Mouse (Mus musculus) midbrain, embryonic 15.5 days (tissue): ENCODE results near the gene Pibf1. TPM values are rescaled to one million over a fixed set of nuclear protein-coding genes. Genes with fewer than 3 reads are reported as not detected.

Source experiments
- ATAC-seq: fragments of 200-750 bp; cut with Nextera tagmentation; replicated peaks from 2 replicates; pipeline ENCODE4 v1.8.0; 2017; ENCODE audit warnings: moderate TSS enrichment
- H3K27ac ChIP-seq: fragments of 300-500 bp; sonication (generic); 2 replicates; pipeline ENCODE4 v1.5.1; 2015; ENCODE audit warnings: mild to moderate bottlenecking, inconsistent platforms
- H3K27me3 ChIP-seq: fragments of 300-500 bp; sonication (generic); replicated peaks from 2 replicates; pipeline ENCODE4 v1.6.1; 2015; ENCODE audit warnings: inconsistent platforms
- H3K36me3 ChIP-seq: fragments of 300-500 bp; sonication (generic); replicated peaks from 2 replicates; pipeline ENCODE4 v1.6.1; 2015; ENCODE audit warnings: inconsistent platforms
- H3K4me1 ChIP-seq: fragments of 300-500 bp; sonication (generic); 2 replicates; pipeline ENCODE4 v1.6.1; 2015; ENCODE audit warnings: inconsistent platforms
- H3K4me2 ChIP-seq: fragments of 300-500 bp; sonication (generic); 2 replicates; pipeline ENCODE4 v1.6.1; 2015; ENCODE audit warnings: inconsistent platforms, mild to moderate bottlenecking, moderate library complexity
- H3K4me3 ChIP-seq: fragments of 300-500 bp; sonication (generic); 2 replicates; pipeline ENCODE4 v1.5.1; 2015; ENCODE audit warnings: mild to moderate bottlenecking, inconsistent platforms
- H3K9ac ChIP-seq: fragments of 300-500 bp; sonication (generic); 2 replicates; pipeline ENCODE4 v1.6.1; 2015; ENCODE audit warnings: mild to moderate bottlenecking, inconsistent platforms
- H3K9me3 ChIP-seq: fragments of 300-500 bp; sonication (generic); 2 replicates; pipeline ENCODE4 v1.6.1; 2016; ENCODE audit warnings: inconsistent platforms
- WGBS: fragments of 180-500 bp; shearing (Covaris S2); methylation state at CpG from one replicate; pipeline ENCODE4 v1.1.7; 2015; ENCODE audit warnings: mixed read lengths; 5-methylcytosine and 5-hydroxymethylcytosine counted together
- polyA plus RNA-seq: library from polyadenylated mRNA; unstranded; fragments of >200 nt; fragmentation: Nextera tagmentation; extraction: Ambion mirVana; gene quantifications from 2 replicates; pipeline ENCODE4 v1.2.1, GENCODE M21; 2015

The Pibf1 gene
- polyA plus RNA-seq, 1 experiment from 2014 or later: 17.4 TPM

DNA sequence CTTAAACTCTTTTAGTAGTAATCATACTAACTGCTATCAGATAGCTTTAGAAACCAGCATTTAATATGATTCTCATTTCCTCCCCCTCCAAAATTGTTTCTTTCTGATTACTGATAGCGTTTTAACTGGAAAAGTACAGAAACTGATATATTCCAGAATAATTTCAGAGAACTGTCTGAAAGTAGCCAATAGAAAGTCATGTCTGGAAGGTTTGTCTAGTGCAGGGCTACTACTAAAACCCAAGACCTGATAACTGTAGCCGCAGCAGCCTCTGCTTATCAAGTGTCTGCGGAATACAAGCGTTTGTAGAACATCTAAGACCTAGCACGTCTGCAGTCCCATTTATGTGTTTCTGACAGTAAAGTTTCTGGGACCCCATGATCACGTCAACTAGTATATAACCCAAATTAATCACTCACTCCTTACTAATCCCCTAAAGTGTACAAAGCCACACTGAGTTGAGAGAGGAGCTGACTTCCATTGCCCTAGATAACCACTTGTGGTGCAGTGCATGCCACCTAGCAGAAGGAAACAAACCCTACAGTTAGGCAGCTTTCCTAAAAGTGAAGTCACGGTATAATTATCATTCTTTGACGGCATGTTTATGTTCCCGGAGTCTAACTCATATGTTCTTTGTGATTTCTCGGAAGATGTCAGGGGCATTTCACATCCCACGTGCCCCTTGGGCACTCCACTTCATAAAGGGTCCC is 130.0 kb downstream of the Pibf1 start:
- Histone ChIP-seq H3K9ac (no peak overlapping the region), H3K4me1 (no peaks in the 10 kb centered on the region), H3K4me2 (no peak overlapping the region), H3K27me3 (no peaks in the 10 kb centered on the region), H3K4me3 (no peak overlapping the region), H3K36me3 (no peaks in the 10 kb centered on the region), H3K27ac (no peak overlapping the region), H3K9me3 (no peaks in the 10 kb centered on the region)
- 90% methylated on average over 11 of the region's 11 CpGs for WGBS
- no peak for ATAC-seq

DNA sequence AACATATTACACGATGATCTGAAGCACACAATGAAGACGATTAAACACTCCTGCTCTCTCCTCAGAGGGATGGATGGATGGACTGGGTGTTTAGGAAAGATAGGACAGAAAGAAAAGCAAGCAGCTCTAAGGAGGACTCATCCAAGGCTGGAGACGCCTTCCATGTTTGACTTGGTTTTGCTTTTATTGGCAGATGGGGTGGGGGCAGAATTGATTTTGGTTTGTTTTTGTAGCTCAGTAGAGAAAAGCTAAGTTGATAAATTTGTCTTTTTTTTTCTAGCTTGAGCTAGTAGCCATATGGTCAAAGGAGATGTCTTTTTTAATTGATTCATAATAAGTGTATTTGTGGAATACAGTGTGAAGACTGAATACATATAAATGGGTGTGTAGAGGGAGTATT is 133.8 kb downstream of the Pibf1 start:
- H3K27me3 ChIP-seq: no peaks in the 10 kb centered on the region
- no peak overlapping the region for H3K4me2 ChIP-seq
- no peaks in the 10 kb centered on the region for H3K9me3 ChIP-seq
- no peak overlapping the region for H3K9ac ChIP-seq
- no peaks in the 10 kb centered on the region for H3K4me1 ChIP-seq
- H3K27ac ChIP-seq: no peak overlapping the region
- ATAC-seq: no peak
- 94% methylated on average over 3 of the region's 3 CpGs for WGBS
- H3K36me3 ChIP-seq: no peaks in the 10 kb centered on the region
- H3K4me3 ChIP-seq: no peak overlapping the region

DNA sequence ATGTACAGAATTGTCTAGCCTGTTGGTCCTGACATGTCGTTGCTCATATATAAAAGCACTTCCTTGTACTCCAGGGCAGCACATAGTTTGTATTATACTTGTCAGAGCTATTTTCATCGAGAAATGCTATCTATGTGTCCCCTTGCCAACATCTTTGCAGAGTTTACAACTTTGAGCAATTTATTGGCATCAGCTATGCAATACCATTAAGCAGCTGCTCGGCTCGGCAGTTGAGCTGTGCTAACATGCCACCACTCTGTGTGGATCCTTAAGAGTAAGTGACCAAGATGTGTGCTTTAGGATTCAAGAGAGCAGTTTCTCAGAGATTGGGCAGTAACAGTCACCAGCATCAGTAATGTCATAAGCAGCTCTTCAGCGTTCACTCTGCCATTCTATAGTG is 137.9 kb downstream of the Pibf1 start:
- no peaks in the 10 kb centered on the region for H3K9me3 ChIP-seq
- no peak overlapping the region for H3K4me3 ChIP-seq
- H3K27me3 ChIP-seq: no peaks in the 10 kb centered on the region
- H3K4me1 ChIP-seq: no peaks in the 10 kb centered on the region
- ATAC-seq: no peak
- no peak overlapping the region for H3K27ac ChIP-seq
- H3K9ac ChIP-seq: no peak overlapping the region
- H3K36me3 ChIP-seq: no peaks in the 10 kb centered on the region
- H3K4me2 ChIP-seq: no peak overlapping the region
- 85% methylated on average over 5 of the region's 5 CpGs for WGBS

DNA sequence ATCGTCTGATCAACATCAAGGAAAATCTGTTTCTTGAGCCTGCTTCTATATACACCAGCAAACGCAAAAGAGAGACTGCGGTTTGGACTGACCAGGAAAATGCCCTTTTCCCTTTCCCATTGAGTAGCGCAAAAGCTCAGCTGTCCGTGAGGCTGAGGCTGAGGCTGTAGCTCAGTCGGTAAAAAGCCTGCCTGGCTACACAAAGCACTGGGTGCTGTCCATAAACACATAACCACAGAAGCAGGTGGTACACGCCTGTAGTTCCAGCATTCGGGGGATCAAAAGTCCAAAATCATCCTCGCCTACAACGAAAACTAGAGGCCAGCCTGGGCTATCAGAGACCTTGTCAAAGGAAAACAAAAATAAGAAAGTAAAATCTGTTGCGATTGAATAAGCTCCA is 141.3 kb downstream of the Pibf1 start:
- WGBS: 76% methylated on average over 11 of the region's 11 CpGs
- H3K36me3 ChIP-seq: 0 out of 2 replicates have a peak, but pooled peaks cover 3% of the 10 kb centered on the region
- no peak overlapping the region for H3K4me2 ChIP-seq
- no peak for ATAC-seq
- H3K4me1 ChIP-seq: no peaks in the 10 kb centered on the region
- no peak overlapping the region for H3K9ac ChIP-seq
- H3K9me3 ChIP-seq: no peaks in the 10 kb centered on the region
- H3K4me3 ChIP-seq: no peak overlapping the region
- no peak overlapping the region for H3K27ac ChIP-seq
- no peaks in the 10 kb centered on the region for H3K27me3 ChIP-seq

DNA sequence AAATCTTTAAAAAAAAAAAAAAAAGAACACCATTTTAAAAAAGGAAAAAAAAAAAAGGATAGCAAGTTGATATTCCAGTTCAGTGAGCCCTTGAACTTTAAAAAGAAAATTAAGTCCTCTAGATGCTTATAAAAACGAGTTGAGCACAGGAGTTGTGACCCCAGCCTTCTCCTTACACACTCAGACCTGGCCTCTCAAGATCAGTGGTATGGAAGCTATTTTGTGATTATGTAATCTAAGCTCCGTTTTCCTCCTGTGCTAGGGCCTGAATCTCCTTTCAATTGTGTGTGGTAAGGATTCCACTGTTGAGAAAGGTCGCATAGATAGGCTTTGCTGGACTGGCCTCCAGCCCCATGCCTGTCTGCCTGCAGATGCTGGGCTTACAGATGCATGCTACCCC is 145.3 kb downstream of the Pibf1 start:
- H3K9me3 ChIP-seq: no peaks in the 10 kb centered on the region
- H3K4me2 ChIP-seq: no peak overlapping the region
- no peak for ATAC-seq
- WGBS: 78% methylated on average over 3 of the region's 3 CpGs
- H3K27me3 ChIP-seq: no peaks in the 10 kb centered on the region
- H3K4me3 ChIP-seq: no peak overlapping the region
- H3K27ac ChIP-seq: no peak overlapping the region
- H3K4me1 ChIP-seq: no peaks in the 10 kb centered on the region
- H3K36me3 ChIP-seq: 0 out of 2 replicates have a peak, but pooled peaks cover 3% of the 10 kb centered on the region
- no peak overlapping the region for H3K9ac ChIP-seq

DNA sequence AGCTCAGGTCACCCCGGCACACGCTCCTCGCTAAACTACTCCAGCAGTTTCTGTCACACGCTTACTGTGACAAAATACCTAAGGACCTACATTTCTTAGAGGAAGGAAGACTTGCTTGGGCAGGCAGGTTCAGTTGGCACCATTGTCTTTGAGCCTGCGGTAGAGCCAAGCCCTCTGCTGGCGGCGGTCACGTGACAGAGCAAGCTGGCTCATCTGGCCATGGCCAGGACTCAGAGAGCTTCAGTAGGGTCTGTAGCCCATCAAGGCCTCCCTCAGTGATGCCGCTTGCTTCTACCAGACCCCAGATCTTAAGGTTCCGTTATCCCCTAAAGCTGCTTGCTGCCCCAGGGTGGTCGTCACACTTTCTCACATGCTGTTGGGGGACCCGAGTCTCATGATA is 162.8 kb downstream of the Pibf1 start:
- Histone ChIP-seq H3K4me2 (no peak overlapping the region), H3K27ac (no peak overlapping the region), H3K36me3 (no peaks in the 10 kb centered on the region), H3K4me3 (no peak overlapping the region), H3K4me1 (no peaks in the 10 kb centered on the region), H3K27me3 (no peaks in the 10 kb centered on the region), H3K9ac (no peak overlapping the region), H3K9me3 (no peaks in the 10 kb centered on the region)
- 96% methylated on average over 12 of the region's 12 CpGs for WGBS
- no peak for ATAC-seq

DNA sequence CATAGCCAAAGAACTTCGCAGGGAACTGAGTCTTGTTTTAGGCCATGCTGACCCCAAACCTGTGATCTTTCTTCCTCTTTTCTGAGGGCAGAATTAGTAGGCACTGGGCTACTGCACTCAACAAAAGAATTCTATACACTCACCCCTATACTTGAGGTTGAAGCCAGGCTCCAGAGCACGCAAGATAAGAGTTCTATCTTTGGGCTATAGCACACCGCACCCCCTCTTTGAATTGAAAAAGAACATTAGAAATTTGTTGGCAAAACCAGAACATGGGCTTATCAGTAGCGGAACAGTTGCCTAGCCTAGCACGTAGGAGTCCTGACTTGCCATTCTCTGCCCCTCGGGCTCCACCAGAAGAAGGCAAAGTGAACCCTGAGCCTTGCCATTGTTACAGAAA is 164.6 kb downstream of the Pibf1 start:
- Histone ChIP-seq H3K9ac (no peak overlapping the region), H3K27me3 (no peaks in the 10 kb centered on the region), H3K9me3 (no peaks in the 10 kb centered on the region), H3K4me3 (no peak overlapping the region), H3K4me2 (no peak overlapping the region), H3K27ac (no peak overlapping the region), H3K4me1 (no peaks in the 10 kb centered on the region), H3K36me3 (no peaks in the 10 kb centered on the region)
- no peak for ATAC-seq
- 95% methylated on average over 6 of the region's 6 CpGs for WGBS

DNA sequence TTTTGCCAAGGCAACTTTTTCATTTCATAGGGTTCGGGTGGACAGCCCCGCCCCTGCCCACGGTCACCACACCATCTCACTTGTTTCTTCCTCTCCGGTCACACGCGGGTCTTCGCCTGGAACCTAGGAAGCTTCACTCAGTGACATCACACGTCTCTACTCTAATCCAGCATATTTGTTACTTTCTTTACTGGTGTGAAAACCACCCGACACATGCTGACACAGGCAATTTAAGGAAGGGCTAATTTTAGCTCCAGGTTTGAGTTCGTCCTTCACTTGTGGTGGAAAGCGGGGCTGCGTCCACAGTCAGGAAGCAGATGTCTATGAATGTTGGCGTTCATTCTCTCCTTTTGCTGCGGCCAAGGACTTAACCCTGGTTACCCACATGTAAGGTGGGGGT is 166.6 kb downstream of the Pibf1 start:
- 95% methylated on average over 14 of the region's 14 CpGs for WGBS
- no peaks in the 10 kb centered on the region for H3K4me1 ChIP-seq
- no peak overlapping the region for H3K27ac ChIP-seq
- H3K9ac ChIP-seq: no peak overlapping the region
- H3K4me2 ChIP-seq: no peak overlapping the region
- no peaks in the 10 kb centered on the region for H3K36me3 ChIP-seq
- no peak overlapping the region for H3K4me3 ChIP-seq
- H3K27me3 ChIP-seq: no peaks in the 10 kb centered on the region
- H3K9me3 ChIP-seq: no peaks in the 10 kb centered on the region
- no peak for ATAC-seq

DNA sequence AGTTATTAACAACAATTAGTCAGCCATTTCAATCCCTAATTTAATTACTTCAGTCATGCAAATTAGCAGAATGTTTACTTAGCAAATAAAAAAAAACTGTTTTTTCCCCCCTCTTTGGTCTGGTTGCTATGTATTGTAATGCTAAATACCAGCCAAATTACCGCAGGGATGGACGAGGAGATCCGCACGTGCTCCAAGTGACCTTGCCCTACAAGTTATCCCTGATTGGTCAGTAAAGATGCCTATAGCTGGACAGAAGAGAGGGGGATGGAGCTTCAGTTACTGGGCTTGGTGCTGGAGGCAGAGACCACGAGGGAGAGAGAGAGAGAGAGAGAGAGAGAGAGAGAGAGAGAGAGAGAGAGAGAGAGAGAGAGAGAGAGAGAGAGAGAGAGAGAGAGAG is 167.5 kb downstream of the Pibf1 start:
- H3K9me3 ChIP-seq: no peaks in the 10 kb centered on the region
- H3K9ac ChIP-seq: no peak overlapping the region
- no peaks in the 10 kb centered on the region for H3K4me1 ChIP-seq
- H3K27ac ChIP-seq: no peak overlapping the region
- ATAC-seq: no peak
- H3K4me3 ChIP-seq: no peak overlapping the region
- H3K27me3 ChIP-seq: no peaks in the 10 kb centered on the region
- H3K36me3 ChIP-seq: no peaks in the 10 kb centered on the region
- no peak overlapping the region for H3K4me2 ChIP-seq
- 55% methylated on average over 5 of the region's 5 CpGs for WGBS

DNA sequence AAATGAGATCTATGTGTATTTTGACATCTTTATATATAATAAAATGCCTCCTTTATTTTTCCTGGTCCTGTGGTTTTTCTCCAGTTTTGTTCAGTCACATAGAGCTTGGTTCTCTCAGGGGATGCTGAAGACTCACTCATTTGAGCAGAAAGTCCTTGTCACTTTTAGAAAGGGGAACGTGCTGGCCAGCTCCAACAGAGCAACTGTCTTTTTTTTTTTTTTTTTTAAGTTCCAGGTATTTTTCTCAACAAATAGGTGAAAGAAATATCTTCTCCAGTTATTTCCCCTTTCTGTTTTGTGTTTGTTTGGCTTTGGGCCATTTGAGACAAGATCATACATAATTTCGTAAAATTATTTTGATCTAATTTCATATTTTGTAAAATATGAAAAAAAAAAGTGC is 174.8 kb downstream of the Pibf1 start:
- no peak overlapping the region for H3K4me2 ChIP-seq
- no peaks in the 10 kb centered on the region for H3K36me3 ChIP-seq
- 74% methylated on average over 2 of the region's 2 CpGs for WGBS
- H3K27ac ChIP-seq: no peak overlapping the region
- H3K4me3 ChIP-seq: no peak overlapping the region
- no peak overlapping the region for H3K9ac ChIP-seq
- no peaks in the 10 kb centered on the region for H3K9me3 ChIP-seq
- ATAC-seq: no peak
- H3K27me3 ChIP-seq: peaks cover 2% of the 10 kb centered on the region; the same call in 1 of the 2 replicates
- H3K4me1 ChIP-seq: no peaks in the 10 kb centered on the region

DNA sequence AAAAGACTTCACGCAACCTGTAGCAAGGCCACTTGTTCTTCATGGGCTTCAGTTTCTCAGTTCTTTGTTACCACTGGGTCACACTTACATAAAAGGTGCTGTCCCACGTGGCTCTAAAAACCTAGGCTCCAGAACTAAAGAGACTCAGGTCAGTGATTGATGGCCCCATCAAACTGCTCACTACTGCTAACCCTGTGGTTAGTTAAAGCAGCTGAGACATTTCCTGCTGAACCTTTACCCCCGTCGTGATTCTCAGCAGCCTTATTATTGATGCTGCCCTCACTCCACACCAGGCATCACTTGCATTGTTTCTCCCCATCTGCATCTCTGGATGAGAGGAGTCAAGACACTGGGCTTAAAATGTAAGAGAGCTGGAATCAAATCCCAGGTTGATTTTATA is 176.6 kb downstream of the Pibf1 start:
- Histone ChIP-seq H3K27ac (no peak overlapping the region), H3K27me3 (peaks cover 7% of the 10 kb centered on the region; the same call in 1 of the 2 replicates), H3K9ac (no peak overlapping the region), H3K9me3 (no peaks in the 10 kb centered on the region), H3K36me3 (no peaks in the 10 kb centered on the region), H3K4me1 (no peaks in the 10 kb centered on the region), H3K4me3 (no peak overlapping the region), H3K4me2 (no peak overlapping the region)
- 55% methylated on average over 4 of the region's 4 CpGs for WGBS
- ATAC-seq: no peak

DNA sequence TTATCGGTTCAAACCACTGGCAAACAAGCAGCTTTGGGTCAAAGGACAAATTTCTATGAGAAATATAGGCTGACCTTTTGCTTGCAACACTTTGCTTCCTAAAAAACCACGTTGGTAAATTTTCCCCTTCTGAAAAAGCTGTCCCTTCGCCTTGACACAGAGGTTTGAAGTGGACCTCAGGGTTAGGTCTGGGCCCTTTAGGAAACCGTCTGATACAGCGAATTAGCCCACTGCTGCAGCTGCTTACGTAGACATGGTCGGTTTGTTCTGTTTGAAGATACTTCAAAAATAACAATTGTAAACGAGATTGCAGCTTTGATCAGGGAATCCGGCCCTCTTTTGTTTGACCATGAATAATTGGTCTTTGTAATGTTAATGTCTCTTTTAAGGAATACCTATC is 179.1 kb downstream of the Pibf1 start:
- no peak for ATAC-seq
- H3K9me3 ChIP-seq: no peaks in the 10 kb centered on the region
- no peak overlapping the region for H3K4me2 ChIP-seq
- peaks cover 7% of the 10 kb centered on the region; the same call in 1 of the 2 replicates for H3K27me3 ChIP-seq
- H3K4me3 ChIP-seq: no peak overlapping the region
- WGBS: 11% methylated on average over 9 of the region's 9 CpGs
- H3K4me1 ChIP-seq: no peaks in the 10 kb centered on the region
- no peak overlapping the region for H3K27ac ChIP-seq
- H3K9ac ChIP-seq: no peak overlapping the region
- H3K36me3 ChIP-seq: no peaks in the 10 kb centered on the region

DNA sequence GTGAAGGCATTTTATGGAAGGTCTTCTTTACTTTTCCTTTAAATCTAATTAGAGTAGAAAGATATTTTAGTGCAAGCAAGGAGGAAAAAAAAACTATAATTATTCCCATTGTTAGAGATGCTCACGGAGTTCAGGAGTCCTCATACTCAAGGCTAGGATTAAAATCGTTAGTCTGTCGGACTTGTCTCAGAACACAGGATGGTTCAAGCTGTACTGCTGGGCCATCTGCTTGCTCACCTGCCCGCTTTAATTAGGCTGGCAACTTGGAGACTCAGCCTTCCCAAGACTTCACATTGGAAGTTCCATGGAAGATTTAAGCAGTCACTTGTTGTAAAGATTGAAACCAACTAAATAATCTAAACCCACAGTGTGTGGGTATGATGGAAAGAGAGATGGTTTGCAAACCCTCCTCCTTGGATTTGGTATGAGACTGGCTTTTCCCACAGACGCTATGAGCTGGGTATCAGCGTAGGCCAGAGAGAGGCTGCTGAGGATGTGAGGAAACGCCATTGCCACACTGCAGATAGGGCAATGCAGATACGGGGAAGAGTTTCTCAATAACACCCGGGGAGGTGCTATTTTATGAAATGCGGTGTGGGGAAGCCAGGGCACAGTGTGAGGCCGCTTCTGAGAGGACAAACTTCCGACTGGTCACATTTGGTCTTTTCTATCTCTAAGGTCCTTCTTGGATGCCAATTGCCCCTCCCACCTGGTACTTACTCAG is 179.7 kb downstream of the Pibf1 start:
- H3K4me1 ChIP-seq: no peaks in the 10 kb centered on the region
- 35% methylated on average over 12 of the region's 12 CpGs for WGBS
- ATAC-seq: no peak

More for the DNA sequence above, 179.7 kb downstream of the Pibf1 start:
- Histone ChIP-seq H3K36me3 (no peaks in the 10 kb centered on the region), H3K9ac (no peak overlapping the region), H3K9me3 (no peaks in the 10 kb centered on the region), H3K4me3 (no peak overlapping the region), H3K27me3 (peaks cover 7% of the 10 kb centered on the region; the same call in 1 of the 2 replicates), H3K27ac (no peak overlapping the region), H3K4me2 (no peak overlapping the region)
